Mouse (Mus musculus): ENCODE data around the gene Mcm3. TPM values are rescaled to one million over a fixed set of nuclear protein-coding genes. Genes with fewer than 3 reads are reported as not detected.

Mcm3 gene
- polyA plus RNA-seq (2015; fragmentation: Nextera tagmentation; extraction: Ambion mirVana): 99.9 and 121 TPM in 2 replicates

DNA sequence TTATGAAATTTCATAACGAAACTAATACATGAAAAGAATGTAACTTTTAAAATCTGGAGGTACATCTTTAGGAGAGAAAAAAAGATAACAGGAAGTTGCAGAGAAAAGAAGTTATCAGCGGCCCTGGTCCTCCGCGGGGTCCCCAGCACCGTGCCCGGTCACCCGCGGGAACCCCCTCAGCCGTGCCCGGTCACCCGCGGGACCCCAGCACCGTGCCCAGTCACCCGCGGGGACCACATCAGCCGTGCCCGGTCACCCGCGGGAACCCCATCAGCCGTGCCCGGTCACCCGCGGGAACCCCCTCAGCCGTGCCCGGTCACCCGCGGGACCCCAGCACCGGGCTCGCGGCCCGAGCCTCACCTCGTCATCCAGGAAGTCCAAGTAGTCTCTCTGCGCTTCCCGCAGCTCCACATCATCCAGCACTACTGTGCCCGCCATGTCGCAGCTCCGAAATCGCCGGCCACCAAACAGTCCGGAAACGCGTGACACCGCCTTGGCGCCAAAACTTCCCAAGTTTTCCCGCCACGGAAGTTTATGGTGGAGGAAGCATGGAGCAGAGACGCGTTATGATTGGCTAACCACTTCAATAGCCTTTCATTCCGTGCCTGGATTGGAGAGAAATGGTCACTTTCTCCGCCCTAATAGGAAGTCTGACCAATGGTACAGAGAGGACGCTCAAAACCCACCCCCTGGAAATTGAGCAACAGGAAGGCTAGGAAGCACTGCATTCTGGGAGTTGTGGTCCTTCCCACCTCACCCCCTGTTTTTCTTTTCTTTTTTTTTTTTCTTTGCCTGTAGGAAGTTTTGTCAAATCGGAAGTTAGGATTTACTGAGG lies at the start of gene Mcm3:
TSS of gene Mcm3 (minus strand) at position 542 of the 835 bp plus-strand sequence.
- Histone ChIP-seq H3K27ac (ENCODE audit: low read length) (no peak within 1 kb of the TSS), H3K9me3 (replicated peaks; ENCODE audit: control insufficient read depth, low read length) (no peaks in the 10 kb centered on the region), H3K9ac (ENCODE audit: low read length) (peak within 1 kb of the TSS; percentile 83), H3K36me3 (ENCODE audit: control insufficient read depth, insufficient read depth, low read length) (peaks cover 10% of the 10 kb centered on the region; the same call in 1 of the 2 replicates), H3K4me3 (replicated peaks; ENCODE audit: low read length) (peak within 1 kb of the TSS; percentile 76), H3K4me2 (ENCODE audit: low read depth, low read length) (peak within 1 kb of the TSS; percentile 58), H3K4me1 (ENCODE audit: control insufficient read depth, insufficient read depth, low read length) (peaks cover 9% of the 10 kb centered on the region; the same call in 1 of the 2 replicates), H3K27me3 (ENCODE audit: control insufficient read depth, insufficient read depth, low read length) (no peaks in the 10 kb centered on the region)
- WGBS: under 1% methylated on average over 52 of the region's 52 CpGs
- peak; percentile 100 for ATAC-seq (ENCODE audit: insufficient read depth, low FRiP score)

DNA sequence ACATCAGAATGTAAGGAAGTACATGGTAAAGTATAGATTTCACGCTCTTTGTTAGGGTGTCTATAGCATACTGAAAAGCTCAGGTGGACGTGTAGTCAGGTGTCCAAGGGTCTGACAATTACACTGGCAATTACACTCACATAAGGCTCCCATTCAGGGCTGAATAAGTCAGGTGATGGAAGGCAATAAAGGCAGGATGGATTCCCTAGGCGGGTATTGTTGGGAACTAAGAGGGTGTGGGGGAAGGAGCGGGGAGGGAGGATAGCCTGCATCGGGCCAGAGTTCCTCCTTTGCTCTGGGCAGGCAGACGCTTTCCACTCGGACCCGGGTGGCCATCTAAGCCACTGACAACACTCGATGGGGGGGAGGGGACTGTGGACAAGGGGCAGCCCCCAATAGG lies 47.9 kb upstream of the Mcm3 start:
- Histone ChIP-seq H3K4me2 (ENCODE audit: low read depth, low read length) (no peak overlapping the region), H3K27ac (ENCODE audit: low read length) (no peak overlapping the region), H3K27me3 (ENCODE audit: control insufficient read depth, insufficient read depth, low read length) (no peaks in the 10 kb centered on the region), H3K36me3 (ENCODE audit: control insufficient read depth, insufficient read depth, low read length) (no peaks in the 10 kb centered on the region), H3K4me1 (ENCODE audit: control insufficient read depth, insufficient read depth, low read length) (0 out of 2 replicates have a peak, but pooled peaks cover 9% of the 10 kb centered on the region), H3K4me3 (replicated peaks; ENCODE audit: low read length) (no peak overlapping the region), H3K9me3 (replicated peaks; ENCODE audit: control insufficient read depth, low read length) (no peaks in the 10 kb centered on the region), H3K9ac (ENCODE audit: low read length) (no peak overlapping the region)
- no peak for ATAC-seq (ENCODE audit: insufficient read depth, low FRiP score)
- 67% methylated on average over 9 of the region's 9 CpGs for WGBS

DNA sequence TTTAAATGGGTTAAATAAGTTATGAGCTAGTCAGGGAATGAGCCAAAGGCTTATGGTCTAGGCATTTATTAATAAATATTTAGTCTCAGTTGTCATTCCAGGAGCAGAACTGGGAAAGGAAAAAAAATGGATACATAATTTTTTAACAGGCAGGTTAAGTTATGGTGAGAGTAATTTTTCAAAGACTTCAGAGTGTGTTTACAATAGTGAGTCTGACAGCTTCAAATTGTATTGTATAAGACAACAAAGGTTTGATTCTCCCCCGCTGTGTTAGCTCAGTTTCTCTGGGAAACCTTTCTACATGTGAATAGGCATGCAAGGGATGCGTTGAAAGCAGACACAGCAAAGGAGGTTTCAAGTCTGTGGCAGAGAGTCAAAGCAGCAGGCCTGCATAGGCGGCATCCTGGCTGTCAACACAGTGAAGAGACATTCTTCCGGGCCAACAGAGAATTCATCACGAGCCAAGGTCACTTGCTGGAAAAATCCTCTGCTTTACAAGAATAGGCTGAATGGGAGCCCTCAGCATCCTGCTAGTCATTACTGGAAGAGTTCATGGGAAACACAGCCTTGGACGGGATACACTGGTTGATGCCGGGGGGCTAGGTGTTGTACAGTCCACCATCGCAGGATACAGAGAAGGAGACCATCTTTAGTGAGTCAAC lies 47.3 kb upstream of the Mcm3 start:
- H3K27me3 ChIP-seq (ENCODE audit: control insufficient read depth, insufficient read depth, low read length): no peaks in the 10 kb centered on the region
- no peaks in the 10 kb centered on the region for H3K36me3 ChIP-seq (ENCODE audit: control insufficient read depth, insufficient read depth, low read length)
- H3K4me3 ChIP-seq (replicated peaks; ENCODE audit: low read length): no peak overlapping the region
- H3K9ac ChIP-seq (ENCODE audit: low read length): no peak overlapping the region
- no peak overlapping the region for H3K4me2 ChIP-seq (ENCODE audit: low read depth, low read length)
- ATAC-seq (ENCODE audit: insufficient read depth, low FRiP score): no peak
- 0 out of 2 replicates have a peak, but pooled peaks cover 12% of the 10 kb centered on the region for H3K4me1 ChIP-seq (ENCODE audit: control insufficient read depth, insufficient read depth, low read length)
- 48% methylated on average over 8 of the region's 8 CpGs for WGBS
- H3K9me3 ChIP-seq (replicated peaks; ENCODE audit: control insufficient read depth, low read length): no peaks in the 10 kb centered on the region
- no peak overlapping the region for H3K27ac ChIP-seq (ENCODE audit: low read length)

DNA sequence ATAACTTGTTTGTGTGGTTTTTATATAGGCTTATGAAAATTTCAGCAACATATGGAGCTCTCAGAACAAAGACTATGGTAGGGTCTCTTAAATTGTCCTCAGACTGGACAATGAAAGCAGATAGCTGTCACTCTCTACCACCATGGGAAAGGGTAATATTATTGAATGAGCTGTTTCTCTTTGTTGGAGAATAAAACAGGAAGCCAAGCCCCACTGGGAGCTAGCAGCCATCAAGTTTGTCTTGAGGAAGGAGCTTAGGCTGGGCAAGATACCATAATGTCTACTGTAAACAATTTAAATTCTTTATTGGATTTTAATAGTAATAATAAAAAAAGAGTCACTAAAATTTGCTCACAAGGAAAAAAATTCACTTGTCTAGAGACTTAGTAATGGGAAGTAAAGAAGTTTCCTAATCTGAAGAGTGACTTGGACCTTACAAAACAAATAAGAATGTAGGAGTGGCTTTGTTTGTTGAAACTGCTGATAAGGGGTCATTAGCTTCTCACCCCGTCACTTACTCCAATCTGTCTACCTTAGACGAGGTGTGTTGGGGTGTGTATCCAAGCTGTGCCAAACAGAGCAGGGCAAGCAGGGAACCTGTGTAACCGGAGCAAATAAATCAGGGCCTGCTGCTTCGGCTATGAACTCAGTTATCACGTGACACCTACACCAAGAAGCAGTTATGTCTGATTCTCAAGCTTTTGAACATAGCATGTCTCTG lies 43.5 kb upstream of the Mcm3 start:
- H3K4me1 ChIP-seq (ENCODE audit: control insufficient read depth, insufficient read depth, low read length): 0 out of 2 replicates have a peak, but pooled peaks cover 12% of the 10 kb centered on the region
- H3K36me3 ChIP-seq (ENCODE audit: control insufficient read depth, insufficient read depth, low read length): no peaks in the 10 kb centered on the region
- no peaks in the 10 kb centered on the region for H3K27me3 ChIP-seq (ENCODE audit: control insufficient read depth, insufficient read depth, low read length)
- no peak overlapping the region for H3K4me3 ChIP-seq (replicated peaks; ENCODE audit: low read length)
- H3K4me2 ChIP-seq (ENCODE audit: low read depth, low read length): no peak overlapping the region
- peak; percentile 94 for ATAC-seq (ENCODE audit: insufficient read depth, low FRiP score)
- H3K9me3 ChIP-seq (replicated peaks; ENCODE audit: control insufficient read depth, low read length): no peaks in the 10 kb centered on the region
- 22% methylated on average over 5 of the region's 5 CpGs for WGBS
- H3K9ac ChIP-seq (ENCODE audit: low read length): no peak overlapping the region
- H3K27ac ChIP-seq (ENCODE audit: low read length): peak overlapping the region; percentile 76

DNA sequence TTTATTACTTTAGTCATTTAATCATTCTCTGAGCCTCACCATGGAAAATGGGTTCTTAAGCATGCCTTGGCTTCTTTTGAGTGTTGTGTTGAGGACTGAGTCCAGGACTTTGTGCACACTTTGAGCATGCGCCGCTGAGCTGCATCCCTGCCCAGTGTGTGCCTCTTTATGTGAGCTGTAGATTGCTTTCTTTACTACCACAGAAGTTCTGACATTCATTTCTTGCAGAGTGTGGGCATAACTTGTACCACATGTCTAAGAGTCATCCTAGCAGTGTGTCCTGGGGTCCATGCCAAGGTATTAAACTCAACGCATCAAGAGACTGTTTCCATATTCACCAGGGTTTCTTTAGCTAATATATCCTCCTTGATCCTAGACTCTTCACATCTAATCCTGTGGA lies 41.8 kb upstream of the Mcm3 start:
- 70% methylated on average over 3 of the region's 3 CpGs for WGBS
- H3K27ac ChIP-seq (ENCODE audit: low read length): no peak overlapping the region
- no peak for ATAC-seq (ENCODE audit: insufficient read depth, low FRiP score)

DNA sequence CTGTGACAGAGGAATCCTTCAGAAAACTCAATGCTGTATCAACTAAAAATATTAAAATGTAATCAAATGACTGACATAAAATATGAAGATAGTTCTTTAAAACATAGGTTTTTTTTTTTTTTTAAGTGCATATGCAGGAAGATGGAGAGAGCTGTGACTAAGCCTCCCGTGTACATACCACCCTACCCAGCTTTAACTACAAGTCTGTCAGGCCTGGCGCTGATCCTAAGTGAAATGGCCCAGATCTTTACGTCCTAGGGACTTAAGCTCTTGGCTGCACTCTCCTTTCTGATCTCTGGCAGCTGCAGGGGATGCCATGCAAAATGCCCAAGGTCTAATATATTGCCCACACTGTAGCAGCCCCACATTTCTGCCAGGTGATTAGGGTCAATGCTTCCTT lies 40.7 kb upstream of the Mcm3 start:
- Histone ChIP-seq H3K27me3 (ENCODE audit: control insufficient read depth, insufficient read depth, low read length) (no peaks in the 10 kb centered on the region), H3K9me3 (replicated peaks; ENCODE audit: control insufficient read depth, low read length) (no peaks in the 10 kb centered on the region), H3K4me1 (ENCODE audit: control insufficient read depth, insufficient read depth, low read length) (0 out of 2 replicates have a peak, but pooled peaks cover 8% of the 10 kb centered on the region), H3K4me3 (replicated peaks; ENCODE audit: low read length) (no peak overlapping the region), H3K9ac (ENCODE audit: low read length) (no peak overlapping the region), H3K4me2 (ENCODE audit: low read depth, low read length) (no peak overlapping the region), H3K27ac (ENCODE audit: low read length) (no peak overlapping the region), H3K36me3 (ENCODE audit: control insufficient read depth, insufficient read depth, low read length) (no peaks in the 10 kb centered on the region)
- ATAC-seq (ENCODE audit: insufficient read depth, low FRiP score): no peak
- WGBS: 66% methylated on average over 3 of the region's 3 CpGs

More for the DNA sequence above, 41.8 kb upstream of the Mcm3 start:
- Histone ChIP-seq H3K4me1 (ENCODE audit: control insufficient read depth, insufficient read depth, low read length) (0 out of 2 replicates have a peak, but pooled peaks cover 8% of the 10 kb centered on the region), H3K27me3 (ENCODE audit: control insufficient read depth, insufficient read depth, low read length) (no peaks in the 10 kb centered on the region), H3K4me3 (replicated peaks; ENCODE audit: low read length) (no peak overlapping the region), H3K4me2 (ENCODE audit: low read depth, low read length) (no peak overlapping the region), H3K9me3 (replicated peaks; ENCODE audit: control insufficient read depth, low read length) (no peaks in the 10 kb centered on the region), H3K9ac (ENCODE audit: low read length) (no peak overlapping the region), H3K36me3 (ENCODE audit: control insufficient read depth, insufficient read depth, low read length) (no peaks in the 10 kb centered on the region)

DNA sequence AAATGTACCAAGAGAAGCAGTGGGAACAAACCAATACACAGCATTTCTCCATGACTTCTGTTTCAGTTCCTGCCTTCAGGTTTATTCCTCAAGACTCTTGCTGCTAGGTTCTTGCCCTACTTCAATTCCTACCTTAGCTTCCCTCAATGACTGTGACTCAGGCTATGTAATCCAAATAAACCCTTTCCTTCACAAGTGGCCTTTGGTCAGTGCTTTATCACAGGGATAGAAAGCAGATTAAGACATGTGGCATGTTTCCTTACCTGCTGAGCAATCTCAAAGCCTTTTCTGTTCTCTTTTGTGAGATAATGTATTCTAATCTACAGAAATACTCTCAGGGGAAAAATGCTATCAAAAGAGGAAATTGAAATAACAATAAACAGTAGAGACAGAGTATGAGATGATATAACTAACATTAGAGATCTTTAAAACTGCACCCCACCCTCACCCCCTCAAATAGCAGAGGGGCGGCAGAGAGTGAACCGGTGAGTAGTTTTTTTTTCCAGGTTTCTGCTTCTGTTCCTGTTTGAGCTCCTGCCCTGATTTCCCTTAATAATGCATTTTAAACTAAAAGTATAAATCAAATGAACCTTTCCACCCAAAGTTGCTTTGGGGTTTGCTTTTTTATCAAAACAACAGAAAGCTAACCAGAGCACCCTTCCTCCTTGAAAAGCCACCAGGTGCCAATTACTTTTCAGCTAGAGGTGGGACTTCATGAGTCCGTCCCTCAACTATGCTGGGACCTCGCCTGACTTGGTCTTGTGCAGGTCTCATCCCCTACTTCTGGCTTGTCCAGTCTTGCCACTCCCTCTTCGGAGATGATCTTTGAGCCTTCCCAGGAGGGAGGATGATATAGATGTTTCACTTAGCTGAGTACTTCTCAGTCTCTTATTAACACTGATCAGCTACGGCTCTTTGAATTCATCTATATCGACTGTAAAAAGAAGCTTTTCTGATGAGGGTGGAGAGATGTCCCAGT lies 37.1 kb upstream of the Mcm3 start:
- 77% methylated on average over 7 of the region's 7 CpGs for WGBS
- ATAC-seq (ENCODE audit: insufficient read depth, low FRiP score): peak; percentile 77; the same call in 1 of the 2 replicates
- H3K27ac ChIP-seq (ENCODE audit: low read length): peak overlapping the region; percentile 61
- H3K36me3 ChIP-seq (ENCODE audit: control insufficient read depth, insufficient read depth, low read length): no peaks in the 10 kb centered on the region
- H3K9ac ChIP-seq (ENCODE audit: low read length): no peak overlapping the region
- H3K9me3 ChIP-seq (replicated peaks; ENCODE audit: control insufficient read depth, low read length): no peaks in the 10 kb centered on the region
- H3K4me3 ChIP-seq (replicated peaks; ENCODE audit: low read length): no peak overlapping the region
- H3K27me3 ChIP-seq (ENCODE audit: control insufficient read depth, insufficient read depth, low read length): no peaks in the 10 kb centered on the region
- H3K4me1 ChIP-seq (ENCODE audit: control insufficient read depth, insufficient read depth, low read length): no peaks in the 10 kb centered on the region
- no peak overlapping the region for H3K4me2 ChIP-seq (ENCODE audit: low read depth, low read length)

DNA sequence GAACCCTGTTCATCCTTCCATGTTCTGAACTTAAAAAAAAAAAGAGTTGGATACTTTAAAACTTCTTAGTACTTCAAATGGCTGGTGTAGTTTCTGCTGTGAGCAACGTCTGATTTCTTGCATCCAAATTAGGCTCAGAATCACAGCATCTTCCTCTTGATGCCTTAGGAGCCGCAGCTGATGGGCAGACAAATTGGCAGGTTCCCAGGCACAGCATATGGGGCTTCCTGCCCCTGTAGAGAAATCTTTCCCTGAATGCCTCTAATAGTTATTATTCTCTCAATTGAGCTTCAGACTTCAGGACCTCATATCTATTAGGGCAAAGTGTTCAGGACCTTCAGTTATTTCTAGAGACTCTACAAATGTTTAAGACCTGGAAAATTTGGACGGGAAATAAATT lies 19.8 kb upstream of the Mcm3 start:
- H3K4me2 ChIP-seq (ENCODE audit: low read depth, low read length): no peak overlapping the region
- no peaks in the 10 kb centered on the region for H3K9me3 ChIP-seq (replicated peaks; ENCODE audit: control insufficient read depth, low read length)
- no peaks in the 10 kb centered on the region for H3K36me3 ChIP-seq (ENCODE audit: control insufficient read depth, insufficient read depth, low read length)
- no peak overlapping the region for H3K4me3 ChIP-seq (replicated peaks; ENCODE audit: low read length)
- no peaks in the 10 kb centered on the region for H3K4me1 ChIP-seq (ENCODE audit: control insufficient read depth, insufficient read depth, low read length)
- H3K27ac ChIP-seq (ENCODE audit: low read length): no peak overlapping the region
- WGBS: 76% methylated on average over 3 of the region's 3 CpGs
- no peak for ATAC-seq (ENCODE audit: insufficient read depth, low FRiP score)
- no peaks in the 10 kb centered on the region for H3K27me3 ChIP-seq (ENCODE audit: control insufficient read depth, insufficient read depth, low read length)
- H3K9ac ChIP-seq (ENCODE audit: low read length): no peak overlapping the region

Data from stomach, embryonic 16.5 days (tissue).